Mouse (Mus musculus) testis, adult 2 months (tissue): ENCODE measurements around the gene Bcl2l11. TPM values are rescaled to one million over a fixed set of nuclear protein-coding genes. Genes with fewer than 3 reads are reported as not detected.

Experiments used
- H3K27ac ChIP-seq: fragments of 200-500 bp; 2 replicates; pipeline ENCODE4 v1.5.1; 2012; ENCODE audit warnings: low read depth, low read length; ENCODE audit not compliant: control insufficient read depth, insufficient read depth
- H3K27me3 ChIP-seq: fragments of 200-500 bp; 2 replicates; pipeline ENCODE4 v1.6.1; 2012; ENCODE audit warnings: mild to moderate bottlenecking, low read length, moderate library complexity; ENCODE audit not compliant: control insufficient read depth, insufficient read depth
- H3K36me3 ChIP-seq: fragments of 200-500 bp; 2 replicates; pipeline ENCODE4 v1.6.1; 2012; ENCODE audit warnings: mild to moderate bottlenecking, low read length; ENCODE audit not compliant: control insufficient read depth, insufficient read depth
- H3K4me1 ChIP-seq: fragments of 200-500 bp; 2 replicates; pipeline ENCODE4 v1.6.1; 2012; ENCODE audit warnings: low read length; ENCODE audit not compliant: control insufficient read depth, insufficient read depth
- H3K4me3 ChIP-seq: fragments of 200-500 bp; 2 replicates; pipeline ENCODE4 v1.5.1; 2012; ENCODE audit warnings: low read depth, mild to moderate bottlenecking, low read length, moderate library complexity, mixed read lengths; ENCODE audit not compliant: control insufficient read depth
- CTCF ChIP-seq: fragments of 200-500 bp; IDR thresholded peaks from 2 replicates; pipeline ENCODE4 v1.5.1; 2012; ENCODE audit warnings: low read depth, mild to moderate bottlenecking, inconsistent platforms, low read length, moderate library complexity; ENCODE audit not compliant: control insufficient read depth, insufficient read depth, insufficient replicate concordance
- POLR2A ChIP-seq: fragments of 200-500 bp; IDR thresholded peaks from 2 replicates; pipeline ENCODE4 v1.6.1; 2012; ENCODE audit warnings: low read depth, mild to moderate bottlenecking, inconsistent platforms, low read length, moderate library complexity; ENCODE audit not compliant: control insufficient read depth
- polyA plus RNA-seq: library from polyadenylated mRNA; depleted of rRNA; stranded (reverse); fragments of >200 nt; gene quantifications from 2 replicates; pipeline ENCODE4 v1.2.3, GENCODE M21; 2012

Gene Bcl2l11
- polyA plus RNA-seq, 1 experiment, result 63.3 TPM

DNA sequence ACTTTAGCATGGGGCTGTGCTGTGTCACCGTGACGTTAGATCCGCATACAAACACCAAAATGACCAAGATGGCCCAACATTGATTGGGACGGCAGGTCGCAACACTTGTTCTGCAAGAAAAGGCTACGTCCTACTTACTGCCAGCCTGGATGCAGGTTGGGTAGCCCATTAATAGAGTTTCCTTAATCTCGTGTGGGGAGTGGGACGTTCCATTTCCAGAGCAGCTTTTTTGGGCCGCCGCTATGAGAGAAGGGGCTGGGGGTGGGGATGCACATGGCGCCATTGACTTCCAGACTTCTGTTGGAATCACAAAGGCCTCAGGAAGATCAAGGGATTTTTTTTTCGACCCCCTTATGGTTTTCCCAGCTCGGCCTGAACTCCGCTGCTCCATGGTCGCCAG is 1.1 kb upstream of the Bcl2l11 start:
- H3K27me3 ChIP-seq, result peaks cover 3% of the 10 kb centered on the region; the same call in 1 of the 2 replicates
- TF ChIP-seq CTCF (no peak), POLR2A (no peak)
- no peaks in the 10 kb centered on the region for H3K36me3 ChIP-seq
- H3K4me3 ChIP-seq, result peak overlapping the region; percentile 95
- H3K4me1 ChIP-seq, result peaks cover 35% of the 10 kb centered on the region
- no peak overlapping the region for H3K27ac ChIP-seq

DNA sequence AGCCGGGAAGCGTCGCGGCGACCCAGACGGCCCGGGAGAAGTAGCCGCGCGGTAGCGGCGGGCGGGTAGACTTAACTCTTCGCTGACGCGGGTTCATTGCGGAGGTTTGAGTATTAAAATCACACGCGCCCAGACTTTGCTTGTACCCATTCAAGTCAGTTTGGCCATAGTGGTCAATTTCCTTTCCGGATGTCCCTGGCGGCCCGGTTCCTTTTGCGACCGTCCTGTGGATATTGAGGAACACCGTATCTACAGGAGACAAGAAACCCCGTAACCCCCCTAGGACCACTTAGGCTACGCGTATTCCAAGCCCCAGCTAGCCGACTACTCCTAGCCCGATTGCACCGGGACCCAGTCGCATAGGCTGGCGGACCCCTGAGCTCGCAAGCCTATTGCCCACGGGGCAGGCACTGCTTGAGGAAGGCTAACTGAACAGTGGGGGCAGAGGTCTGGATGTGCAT is 783 bp downstream of the Bcl2l11 start:
- Histone ChIP-seq H3K27ac (peak overlapping the region; percentile 41), H3K4me3 (peak overlapping the region; percentile 95), H3K4me1 (peaks cover 35% of the 10 kb centered on the region), H3K36me3 (no peaks in the 10 kb centered on the region), H3K27me3 (peaks cover 3% of the 10 kb centered on the region; the same call in 1 of the 2 replicates)
- TF ChIP-seq CTCF (0 out of 2 replicates have a peak, but pooled peaks have one; percentile 2), POLR2A (no peak)

GRCm38 (mm10) chr2:128127121-128127671 is 1.4 kb downstream of the Bcl2l11 start:
- Histone ChIP-seq H3K4me1 (peaks cover 34% of the 10 kb centered on the region), H3K27me3 (peaks cover 3% of the 10 kb centered on the region; the same call in 1 of the 2 replicates), H3K4me3 (peak overlapping the region; percentile 95), H3K27ac (peak overlapping the region; percentile 41), H3K36me3 (no peaks in the 10 kb centered on the region)
- peak; percentile 50; the same call in 1 of the 2 replicates for TF ChIP-seq POLR2A
- no peak for TF ChIP-seq CTCF

- Histone ChIP-seq H3K27ac (peak overlapping the region; percentile 41), H3K4me1 (peaks cover 30% of the 10 kb centered on the region), H3K36me3 (no peaks in the 10 kb centered on the region), H3K4me3 (peak overlapping the region; percentile 95), H3K27me3 (peaks cover 3% of the 10 kb centered on the region; the same call in 1 of the 2 replicates)
- TF ChIP-seq CTCF (no peak), POLR2A (peak; percentile 60)
These were observed 2.0 kb downstream of the Bcl2l11 start for GRCm38 (mm10) chr2:128127691-128128292.

- Histone ChIP-seq H3K4me1 (peaks cover 24% of the 10 kb centered on the region), H3K4me3 (peak overlapping the region; percentile 79), H3K27me3 (peaks cover 3% of the 10 kb centered on the region; the same call in 1 of the 2 replicates), H3K27ac (no peak overlapping the region), H3K36me3 (no peaks in the 10 kb centered on the region)
- no peak for TF ChIP-seq CTCF
These were observed 2.7 kb downstream of the Bcl2l11 start for GRCm38 (mm10) chr2:128128532-128128931.

- H3K4me1 ChIP-seq, result peaks cover 8% of the 10 kb centered on the region
- TF ChIP-seq POLR2A (no peak), CTCF (no peak)
- H3K27ac ChIP-seq, result no peak overlapping the region
- no peaks in the 10 kb centered on the region for H3K27me3 ChIP-seq
- no peaks in the 10 kb centered on the region for H3K36me3 ChIP-seq
- no peak overlapping the region for H3K4me3 ChIP-seq
These were observed 5.7 kb downstream of the Bcl2l11 start for GRCm38 (mm10) chr2:128131503-128131902.

DNA sequence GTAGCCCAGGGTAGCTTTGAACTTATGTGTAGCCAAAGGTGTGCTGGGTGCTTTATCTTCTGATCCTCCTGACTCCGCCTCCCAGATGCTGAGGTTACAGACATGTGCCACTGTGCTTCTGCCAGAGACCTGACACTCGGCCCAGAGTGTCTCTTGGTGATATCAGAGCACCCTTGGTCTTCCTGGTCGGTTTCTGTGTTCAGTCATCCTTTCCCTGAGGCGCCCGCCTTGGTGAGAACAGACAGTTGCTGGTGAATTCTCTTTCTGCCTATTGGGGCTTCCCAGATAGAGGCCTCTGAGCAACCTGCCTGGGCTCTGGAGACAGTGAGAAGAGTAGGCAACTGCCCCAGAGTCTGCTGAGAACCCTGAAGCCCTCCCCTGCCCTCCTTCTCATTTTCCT is 6.8 kb downstream of the Bcl2l11 start:
- Histone ChIP-seq H3K4me1 (no peaks in the 10 kb centered on the region; the same call in none of the 2 replicates), H3K27me3 (no peaks in the 10 kb centered on the region), H3K36me3 (no peaks in the 10 kb centered on the region), H3K4me3 (no peak overlapping the region), H3K27ac (no peak overlapping the region)
- TF ChIP-seq CTCF (no peak), POLR2A (no peak)
